ENCODE assay signal across 9 mouse cellular contexts in genomic region chr10:83914401-83915132, GRCm38 (mm10).
DNase-seq lines count a peak whose midpoint lies in the region; ATAC-seq lines count a peak whose summit lies in the region.
"Had no signal": no experiment of that assay in that cellular context is flagged by ENCODE, and none has a peak within 500 bp of the region (broad histone marks: within the 10 kb centered on the region; RNA-seq: fewer than 3 reads in every experiment).

No protein-coding gene starts in this region.

- H3K4me3 ChIP-seq in lung, embryonic 16.5 days (ENCODE audit: low read length), result no peak overlapping the region
- 0 out of 2 replicates have a peak overlapping the region, but pooled peaks have one; percentile 18 for H3K4me3 ChIP-seq in hindbrain, embryonic 10.5 days
- no peak overlapping the region for H3K4me3 ChIP-seq in limb, embryonic 15.5 days

- WGBS in lung, embryonic 16.5 days, result 23% methylated on average over 12 of the region's 12 CpGs
- 36% methylated on average over 12 of the region's 12 CpGs for WGBS in hindbrain, embryonic 10.5 days
- 16% methylated on average over 12 of the region's 12 CpGs for WGBS in limb, embryonic 15.5 days

- no peak overlapping the region for H3K27ac ChIP-seq in lung, embryonic 16.5 days (ENCODE audit: low read length)
- peak overlapping the region; percentile 87 for H3K27ac ChIP-seq in hindbrain, embryonic 10.5 days
- H3K27ac ChIP-seq in limb, embryonic 15.5 days, result peak overlapping the region; percentile 51

- no peaks in the 10 kb centered on the region for H3K27me3 ChIP-seq in lung, embryonic 16.5 days (ENCODE audit: control insufficient read depth, insufficient read depth, low read depth, low read length)
- H3K27me3 ChIP-seq in hindbrain, embryonic 10.5 days (ENCODE audit: insufficient read depth, poor library complexity, severe bottlenecking), result no peaks in the 10 kb centered on the region
- H3K27me3 ChIP-seq in limb, embryonic 15.5 days, result no peaks in the 10 kb centered on the region

- no peak for DNase-seq in lung, adult 18-20 months
- DNase-seq in hindbrain, embryonic 10.5 days (ENCODE audit: low spot score), result peak; percentile 73
- peak; percentile 33 for DNase-seq in yolk sac, embryonic 10.5 days (ENCODE audit: low spot score)
- no peak for DNase-seq in cerebellum, postnatal 4 days (ENCODE audit: low spot score in 2 of 2)
- no peak for DNase-seq in cerebellum, adult 9-11 months
- DNase-seq: heart, postnatal 36 days had no signal

- H3K9me3 ChIP-seq in lung, embryonic 16.5 days (ENCODE audit: control insufficient read depth, low read length), result no peaks in the 10 kb centered on the region
- peaks cover 4% of the 10 kb centered on the region for H3K9me3 ChIP-seq in hindbrain, embryonic 10.5 days
- no peaks in the 10 kb centered on the region for H3K9me3 ChIP-seq in limb, embryonic 15.5 days

- 0 out of 2 replicates have a peak, but pooled peaks have one; percentile 28 for ATAC-seq in lung, embryonic 16.5 days (ENCODE audit: low read depth)
- no peak for ATAC-seq in limb, embryonic 15.5 days (ENCODE audit: insufficient number of reproducible peaks, low FRiP score, low TSS enrichment, low read depth)
- no peak for ATAC-seq in CD4-positive, CD25-positive, alpha-beta regulatory T cell, adult 4 months

- no peak overlapping the region for H3K9ac ChIP-seq in lung, embryonic 16.5 days (ENCODE audit: low read length)
- no peak overlapping the region for H3K9ac ChIP-seq in limb, embryonic 15.5 days

- no peaks in the 10 kb centered on the region for H3K36me3 ChIP-seq in lung, embryonic 16.5 days (ENCODE audit: control insufficient read depth, insufficient read depth, low read length)
- no peaks in the 10 kb centered on the region for H3K36me3 ChIP-seq in hindbrain, embryonic 10.5 days
- no peaks in the 10 kb centered on the region for H3K36me3 ChIP-seq in limb, embryonic 15.5 days

- no peak overlapping the region for H3K4me2 ChIP-seq in lung, embryonic 16.5 days (ENCODE audit: low read depth, low read length)
- H3K4me2 ChIP-seq in limb, embryonic 15.5 days, result no peak overlapping the region

- no peaks in the 10 kb centered on the region; the same call in 1 of the 2 replicates for H3K4me1 ChIP-seq in lung, embryonic 16.5 days (replicated peaks; ENCODE audit: control insufficient read depth, insufficient read depth, low read length)
- peaks cover 37% of the 10 kb centered on the region for H3K4me1 ChIP-seq in hindbrain, embryonic 10.5 days (replicated peaks)
- H3K4me1 ChIP-seq in limb, embryonic 15.5 days, result peaks cover 14% of the 10 kb centered on the region

Comparison
In these comparisons a context has a peak if more than half of its experiments do, and no peak if none do; other contexts are left out.
1. DNase-seq: peak in hindbrain, embryonic 10.5 days (single experiment) and yolk sac, embryonic 10.5 days (single experiment); none in lung, adult 18-20 months (0 of 2), cerebellum, postnatal 4 days (0 of 2) and cerebellum, adult 9-11 months (single experiment).